Mouse (Mus musculus) heart, adult 10 weeks (tissue): Measurements from ENCODE around the gene Ing1. TPM values are rescaled to one million over a fixed set of nuclear protein-coding genes. Genes with fewer than 3 reads are reported as not detected.

Experiments used
- polyA plus RNA-seq: library from polyadenylated mRNA; stranded (reverse); fragments of 350-450 nt; fragmentation: Illumina TruSeq; extraction: RNeasy Lipid Tissue Mini Kit (QIAGEN cat#74804); gene quantifications from one replicate; pipeline ENCODE4 v1.2.3, GENCODE M21; 2014; ENCODE audit warnings: low read depth, low replicate concordance

Gene Ing1
- polyA plus RNA-seq: 25.7 TPM

DNA sequence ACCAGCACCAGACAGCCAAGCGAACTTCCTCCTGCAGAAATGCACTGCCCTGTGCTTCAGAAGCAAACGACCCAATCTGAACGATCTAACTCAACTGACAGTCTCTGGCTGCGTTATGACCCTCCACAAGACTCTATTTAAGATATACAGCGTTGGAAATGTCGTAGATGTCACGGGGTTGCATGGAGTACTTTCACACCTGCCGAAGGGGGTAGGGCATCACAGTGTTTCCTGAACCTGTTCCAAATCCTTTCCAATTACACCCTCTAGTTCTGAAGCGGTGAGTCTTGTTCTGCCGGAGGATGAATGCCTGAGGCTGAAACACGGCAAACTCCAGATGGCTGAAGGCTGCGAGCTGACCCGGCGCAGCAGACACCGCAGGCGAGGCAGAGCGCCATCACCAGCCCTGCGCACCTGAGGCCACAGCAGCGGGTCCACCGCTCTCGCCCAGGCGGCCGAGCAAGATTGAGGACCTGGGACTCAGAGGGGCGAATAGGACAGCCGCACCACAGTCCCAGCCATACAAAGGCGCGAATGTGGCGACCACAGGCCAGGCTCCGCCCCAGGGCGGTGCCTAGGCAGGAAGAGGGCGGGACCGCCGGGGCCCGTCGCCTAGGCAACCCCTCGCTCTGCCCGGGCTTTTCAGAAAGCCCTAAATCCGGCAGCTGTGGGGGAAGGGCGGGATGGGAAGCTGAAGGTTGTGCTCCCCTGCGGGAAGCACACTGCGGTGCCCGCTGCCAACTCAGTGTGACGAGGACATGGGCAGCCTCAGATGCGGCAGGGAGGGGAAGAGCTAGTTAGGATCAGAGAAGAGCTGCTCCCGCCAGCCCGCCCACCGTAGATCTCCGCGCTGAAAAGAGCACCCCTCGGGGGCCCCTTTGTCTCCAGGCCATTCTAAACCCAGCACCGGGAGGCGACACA, at the start of gene Ing1:
Ing1 (plus strand) TSS at position 773 of the 921 bp plus-strand sequence.

DNA sequence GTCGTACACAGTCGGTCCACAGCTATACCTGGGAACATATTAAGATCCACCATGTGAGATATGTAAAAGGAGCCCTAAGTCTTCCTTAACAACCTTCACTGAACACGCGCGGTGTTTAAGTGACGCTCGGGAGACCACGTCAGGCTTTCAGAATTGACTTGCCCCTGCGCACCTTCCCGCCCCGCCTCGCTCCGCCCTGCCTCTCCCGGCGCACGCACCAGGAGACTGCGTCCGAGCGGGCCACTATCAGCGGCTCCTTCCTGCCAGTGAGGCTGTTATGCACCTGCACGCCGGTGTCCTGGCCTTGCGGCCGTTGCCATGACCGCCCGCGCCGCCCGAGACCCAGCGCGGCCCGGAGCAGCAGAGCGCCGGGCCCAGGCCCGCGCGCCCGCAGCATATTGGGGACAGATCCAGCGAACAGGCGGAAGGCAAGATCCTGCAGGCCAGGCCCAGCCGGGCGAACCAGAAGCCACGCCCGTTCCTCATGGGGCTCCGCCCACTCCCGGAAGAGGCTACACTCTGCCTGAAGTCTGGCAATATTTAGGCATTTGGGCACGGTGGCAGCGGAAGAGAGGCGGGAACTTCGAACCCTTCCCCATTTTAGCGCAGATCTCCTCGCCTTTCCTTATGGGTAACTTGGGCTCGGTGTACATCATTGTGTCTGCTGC, 5.0 kb upstream of the Ing1 start, which contains the start of gene Cars2:
Cars2 (minus strand) TSS at position 503 of the 668 bp plus-strand sequence.

Other genes with a start within 250 kb of the Ing1 start
- gene Col4a2, start 242.8 kb upstream of the Ing1 start, polyA plus RNA-seq: 96.2 TPM
- gene Col4a1, start 242.7 kb upstream of the Ing1 start, polyA plus RNA-seq: 137 TPM
- 28.7 TPM for gene Rab20, start 76.9 kb upstream of the Ing1 start, polyA plus RNA-seq
- gene Naxd, start 58.1 kb upstream of the Ing1 start, polyA plus RNA-seq: 64.4 TPM
- gene Cars2, start 4.8 kb upstream of the Ing1 start, polyA plus RNA-seq: 53.9 TPM
- gene Ankrd10, start 80.2 kb downstream of the Ing1 start, polyA plus RNA-seq: 34.5 TPM
- not detected for gene 1700016D06Rik, start 145.5 kb downstream of the Ing1 start, polyA plus RNA-seq
- gene Arhgef7, start 172.2 kb downstream of the Ing1 start, polyA plus RNA-seq: 76.8 TPM